Mouse (Mus musculus) ES-E14 (cell line): ENCODE measurements around the gene Cd55.

ENCODE experiments used
- CHD2 ChIP-seq: IDR thresholded peaks from 2 replicates; pipeline ENCODE4 v1.6.1; 2014; ENCODE audit warnings: mild to moderate bottlenecking, low read depth, low read length, inconsistent platforms
- MAFK ChIP-seq: IDR thresholded peaks from 2 replicates; pipeline ENCODE4 v1.6.1; 2014; ENCODE audit warnings: mild to moderate bottlenecking, low read depth, low read length, inconsistent platforms; ENCODE audit not compliant: insufficient read depth
- ZC3H11A ChIP-seq: IDR thresholded peaks from 2 replicates; pipeline ENCODE4 v1.6.1; 2012; ENCODE audit warnings: low read depth, mild to moderate bottlenecking, inconsistent platforms, low read length, borderline replicate concordance

GRCm38 (mm10) chr1:130485828-130486620, 23.5 kb upstream of the Cd55 start:
- no peak for TF ChIP-seq ZC3H11A
- no peak for TF ChIP-seq MAFK
- no peak for TF ChIP-seq CHD2
